Mouse (Mus musculus) thymus, postnatal 25 days (tissue): ENCODE results near the gene Krt86.
A peak's percentile ranks its signal among the peaks of the same experiment; 100 is the strongest.
"Not testable (repeated sequence)": the region's sequence is repeated elsewhere in the genome, so short reads cannot be mapped to it uniquely, and the experiment has no call there.

Source experiments
- DNase-seq: peaks from one replicate; pipeline ENCODE4 v3.0.0; 2022

Krt86 gene

GRCm38 (mm10) chr15:101493713-101494112 lies 20.4 kb downstream of the Krt86 start:
- DNase-seq = no peak

GRCm38 (mm10) chr15:101494203-101494602 lies 20.9 kb downstream of the Krt86 start:
- no peak for DNase-seq

DNA sequence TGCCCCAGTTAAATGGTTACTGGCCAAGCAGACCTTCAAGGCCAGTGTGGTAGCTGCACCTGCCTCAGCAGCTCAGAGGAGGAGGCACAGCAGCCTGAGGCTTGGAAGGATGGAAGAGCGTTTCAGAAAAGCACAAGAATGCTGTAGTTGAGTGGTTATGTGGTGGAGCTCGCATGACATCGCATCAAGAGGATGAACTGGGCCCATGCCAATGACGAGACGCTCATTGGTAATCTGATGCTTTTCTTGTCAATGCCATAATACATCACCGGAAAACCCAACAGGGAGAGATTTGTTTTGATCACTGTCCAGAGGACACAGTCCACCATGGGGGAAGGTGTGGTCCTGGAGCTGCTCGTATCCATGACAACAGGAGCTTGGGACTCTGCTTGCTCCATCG lies 22.0 kb downstream of the Krt86 start:
- DNase-seq = no peak

GRCm38 (mm10) chr15:101497181-101497580 lies 23.9 kb downstream of the Krt86 start:
- DNase-seq = no peak

DNA sequence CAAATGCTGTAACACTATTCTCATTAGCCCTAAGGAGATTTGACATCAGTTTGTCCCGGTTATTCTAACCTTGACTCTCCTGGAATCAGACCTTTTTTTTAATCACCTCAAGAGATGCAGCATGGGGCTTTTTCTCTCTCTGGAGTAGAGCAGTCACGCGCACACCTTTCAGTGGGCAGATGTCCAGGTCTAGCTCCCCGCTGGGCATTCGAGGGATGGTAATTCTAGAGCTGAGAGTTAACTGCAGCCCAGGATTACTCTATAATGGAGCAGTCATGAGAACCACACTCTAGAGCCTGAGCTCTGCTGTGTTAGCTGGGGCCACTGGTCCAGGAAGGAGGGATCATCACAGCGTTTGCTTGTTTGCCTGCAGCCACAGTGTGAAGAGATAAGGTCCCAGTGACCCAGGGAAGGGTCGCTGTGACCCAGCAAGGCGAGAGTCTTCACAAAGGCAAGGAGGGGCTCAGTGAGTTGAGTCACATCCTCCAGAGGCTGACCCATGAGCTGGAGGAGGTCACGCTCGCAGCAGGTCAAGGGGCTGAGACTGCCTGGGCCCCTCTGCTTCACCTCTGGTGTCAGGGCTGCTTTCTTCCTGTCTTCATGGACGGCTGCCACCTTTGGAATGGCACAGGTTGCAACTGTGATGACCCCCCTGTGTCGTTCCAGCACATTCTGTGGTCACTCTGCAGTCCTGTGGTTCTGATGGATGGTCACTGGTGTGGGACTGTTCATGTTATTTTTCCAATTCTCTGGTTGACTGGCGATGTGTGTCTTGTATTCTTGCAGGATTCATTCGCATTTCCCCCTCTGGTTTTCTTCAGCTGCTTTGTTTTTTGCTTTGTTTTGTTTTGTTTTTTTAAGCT lies 33.8 kb downstream of the Krt86 start:
- DNase-seq = no peak

DNA sequence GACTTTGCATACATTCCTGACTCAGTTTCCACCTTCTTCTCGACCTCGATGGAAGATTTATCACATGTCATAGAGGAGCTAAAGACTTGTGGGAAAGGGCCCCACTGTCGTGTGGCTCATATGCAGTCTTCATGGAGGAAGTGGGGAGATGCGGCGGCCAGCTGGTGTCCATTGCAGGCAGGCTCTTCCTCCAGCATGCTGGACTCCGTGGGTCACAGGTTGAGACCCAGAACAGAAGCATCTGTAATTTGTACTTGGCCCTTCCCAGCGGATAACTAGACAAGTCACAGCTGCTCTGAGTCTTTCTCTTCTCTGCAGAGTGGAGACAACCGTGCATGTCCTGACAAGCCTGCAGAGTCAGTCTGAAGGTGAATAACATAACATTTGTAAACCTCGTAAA lies 35.0 kb downstream of the Krt86 start:
- DNase-seq = no peak

DNA sequence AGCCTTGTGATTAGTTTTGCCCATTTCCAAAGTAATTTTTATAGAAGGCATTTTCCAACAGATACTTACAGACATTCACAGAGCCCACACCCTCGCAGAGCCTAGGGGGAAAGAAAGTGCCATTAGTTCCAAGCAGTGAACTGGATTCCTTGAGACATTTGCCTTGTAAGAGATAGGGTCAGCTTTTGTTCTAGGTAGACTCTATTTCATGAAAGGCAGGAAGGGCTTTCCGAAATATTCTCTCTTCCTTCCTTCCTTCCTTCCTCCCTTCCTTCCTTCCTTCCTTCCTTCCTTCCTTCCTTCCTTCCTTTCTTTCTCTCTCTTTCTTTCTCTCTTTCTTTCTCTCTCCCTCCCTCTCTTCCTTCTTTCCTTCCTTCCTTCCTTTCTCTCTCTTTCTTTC lies 43.9 kb downstream of the Krt86 start, which contains the start of gene Gm49425:
TSS of gene Gm49425 (minus strand) at position 101 of the 400 bp plus-strand sequence.
- DNase-seq = not testable (repeated sequence)

DNA sequence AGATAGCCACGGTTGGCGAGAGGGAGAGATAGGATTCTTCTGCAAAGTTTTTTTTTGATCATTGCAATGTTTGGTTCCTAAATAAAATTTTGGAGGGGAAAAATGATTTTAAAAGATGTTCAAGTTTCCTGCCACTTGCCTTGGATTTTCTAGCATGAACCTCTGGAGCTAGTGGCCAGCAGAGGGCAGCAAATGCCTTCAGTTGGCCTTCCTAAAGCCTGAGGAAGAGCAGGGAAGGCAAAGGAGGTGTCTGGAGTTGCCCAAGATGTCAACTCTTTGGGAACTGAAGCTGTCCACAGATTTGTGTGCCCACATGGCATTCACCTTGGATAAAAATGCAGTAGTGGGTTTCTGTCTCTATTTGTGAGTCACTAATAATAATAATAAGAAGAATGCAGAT lies 46.5 kb downstream of the Krt86 start:
- peak; percentile 39 for DNase-seq

GRCm38 (mm10) chr15:101522556-101523232 lies 49.4 kb downstream of the Krt86 start:
- no peak for DNase-seq
